Mouse (Mus musculus): Measurements from ENCODE around the gene Dpysl4. TPM values are rescaled to one million over a fixed set of nuclear protein-coding genes. Genes with fewer than 3 reads are reported as not detected.

Dpysl4 gene
- polyA plus RNA-seq, 1 experiment from 2014 or later = 107 TPM

- Histone ChIP-seq H3K4me3 (no peak overlapping the region), H3K27ac (replicated peaks) (0 out of 2 replicates have a peak overlapping the region, but pooled peaks have one; percentile 29), H3K4me1 (peaks cover 49% of the 10 kb centered on the region), H3K9me3 (replicated peaks) (no peaks in the 10 kb centered on the region), H3K36me3 (no peaks in the 10 kb centered on the region), H3K27me3 (ENCODE audit: low read depth, poor library complexity, severe bottlenecking) (peaks cover 21% of the 10 kb centered on the region)
- no peak for DNase-seq (ENCODE audit: low spot score)
- WGBS = 83% methylated on average over 5 of the region's 5 CpGs
These were observed 49.4 kb downstream of the Dpysl4 start for GRCm38 (mm10) chr7:139135236-139135635.

- peak; percentile 30 for DNase-seq (ENCODE audit: low spot score)
- Histone ChIP-seq H3K27me3 (ENCODE audit: low read depth, poor library complexity, severe bottlenecking) (peaks cover 38% of the 10 kb centered on the region), H3K4me1 (peaks cover 52% of the 10 kb centered on the region), H3K27ac (replicated peaks) (peak overlapping the region; percentile 17; the same call in 1 of the 2 replicates), H3K4me3 (no peak overlapping the region), H3K9me3 (replicated peaks) (no peaks in the 10 kb centered on the region), H3K36me3 (no peaks in the 10 kb centered on the region)
- WGBS = 74% methylated on average over 5 of the region's 5 CpGs
These were observed 51.2 kb downstream of the Dpysl4 start for GRCm38 (mm10) chr7:139136906-139137491.

- DNase-seq (ENCODE audit: low spot score) = peak; percentile 64
- peak overlapping the region; percentile 82 for H3K27ac ChIP-seq (replicated peaks)
- WGBS = 2% methylated on average over 11 of the region's 11 CpGs
- peak overlapping the region; percentile 20 for H3K4me3 ChIP-seq
- no peaks in the 10 kb centered on the region for H3K9me3 ChIP-seq (replicated peaks)
- H3K36me3 ChIP-seq = no peaks in the 10 kb centered on the region
- peaks cover 65% of the 10 kb centered on the region for H3K4me1 ChIP-seq
- peaks cover 59% of the 10 kb centered on the region for H3K27me3 ChIP-seq (ENCODE audit: low read depth, poor library complexity, severe bottlenecking)
These were observed 54.2 kb downstream of the Dpysl4 start for GRCm38 (mm10) chr7:139139921-139140461.

GRCm38 (mm10) chr7:139143785-139144184 is 58.0 kb downstream of the Dpysl4 start:
- H3K4me1 ChIP-seq = peaks cover 68% of the 10 kb centered on the region
- 65% methylated on average over 1 of the region's 1 CpGs for WGBS

GRCm38 (mm10) chr7:139145891-139146290 is 60.1 kb downstream of the Dpysl4 start:
- Histone ChIP-seq H3K36me3 (no peaks in the 10 kb centered on the region), H3K4me1 (peaks cover 57% of the 10 kb centered on the region), H3K27me3 (ENCODE audit: low read depth, poor library complexity, severe bottlenecking) (peaks cover 58% of the 10 kb centered on the region), H3K27ac (replicated peaks) (peak overlapping the region; percentile 73), H3K9me3 (replicated peaks) (no peaks in the 10 kb centered on the region), H3K4me3 (no peak overlapping the region)
- WGBS = 46% methylated on average over 7 of the region's 7 CpGs
- DNase-seq (ENCODE audit: low spot score) = no peak

More at GRCm38 (mm10) chr7:139143785-139144184, 58.0 kb downstream of the Dpysl4 start:
- Histone ChIP-seq H3K4me3 (no peak overlapping the region), H3K27ac (replicated peaks) (0 out of 2 replicates have a peak overlapping the region, but pooled peaks have one; percentile 14), H3K36me3 (no peaks in the 10 kb centered on the region), H3K27me3 (ENCODE audit: low read depth, poor library complexity, severe bottlenecking) (peaks cover 53% of the 10 kb centered on the region), H3K9me3 (replicated peaks) (no peaks in the 10 kb centered on the region)
- no peak for DNase-seq (ENCODE audit: low spot score)

- Histone ChIP-seq H3K9me3 (replicated peaks) (no peaks in the 10 kb centered on the region), H3K27me3 (ENCODE audit: low read depth, poor library complexity, severe bottlenecking) (peaks cover 43% of the 10 kb centered on the region), H3K27ac (replicated peaks) (peak overlapping the region; percentile 61), H3K36me3 (no peaks in the 10 kb centered on the region), H3K4me1 (peaks cover 58% of the 10 kb centered on the region), H3K4me3 (no peak overlapping the region)
- 56% methylated on average over 4 of the region's 4 CpGs for WGBS
- no peak for DNase-seq (ENCODE audit: low spot score)
These were observed 61.6 kb downstream of the Dpysl4 start for GRCm38 (mm10) chr7:139147360-139147759.

GRCm38 (mm10) chr7:139149373-139149772 is 63.6 kb downstream of the Dpysl4 start:
- H3K9me3 ChIP-seq (replicated peaks) = no peaks in the 10 kb centered on the region
- H3K4me1 ChIP-seq = peaks cover 51% of the 10 kb centered on the region
- no peak overlapping the region for H3K4me3 ChIP-seq
- peak overlapping the region; percentile 43; the same call in 1 of the 2 replicates for H3K27ac ChIP-seq (replicated peaks)
- WGBS = 29% methylated on average over 7 of the region's 7 CpGs
- no peaks in the 10 kb centered on the region for H3K36me3 ChIP-seq
- peaks cover 40% of the 10 kb centered on the region for H3K27me3 ChIP-seq (ENCODE audit: low read depth, poor library complexity, severe bottlenecking)
- no peak for DNase-seq (ENCODE audit: low spot score)

GRCm38 (mm10) chr7:139151116-139151515 is 65.3 kb downstream of the Dpysl4 start:
- WGBS = 38% methylated on average over 10 of the region's 10 CpGs
- H3K4me1 ChIP-seq = peaks cover 36% of the 10 kb centered on the region
- peak overlapping the region; percentile 38; the same call in 1 of the 2 replicates for H3K27ac ChIP-seq (replicated peaks)

More at GRCm38 (mm10) chr7:139151116-139151515, 65.3 kb downstream of the Dpysl4 start:
- DNase-seq (ENCODE audit: low spot score) = peak; percentile 69
- Histone ChIP-seq H3K36me3 (no peaks in the 10 kb centered on the region), H3K4me3 (no peak overlapping the region), H3K9me3 (replicated peaks) (no peaks in the 10 kb centered on the region), H3K27me3 (ENCODE audit: low read depth, poor library complexity, severe bottlenecking) (peaks cover 39% of the 10 kb centered on the region)

Other genes starting within 250 kb of the Dpysl4 start
- gene Ppp2r2d, start 239.9 kb upstream of the Dpysl4 start, polyA plus RNA-seq (2016; fragmentation: Nextera tagmentation; extraction: Ambion mirVana) = 47.3 and 50.7 TPM in 2 replicates
- gene Mapk1ip1, start 239.7 kb upstream of the Dpysl4 start, polyA plus RNA-seq (2016; fragmentation: Nextera tagmentation; extraction: Ambion mirVana) = 11.5 and 14.6 TPM in 2 replicates
- gene Bnip3, start 176.5 kb upstream of the Dpysl4 start, polyA plus RNA-seq (2016; fragmentation: Nextera tagmentation; extraction: Ambion mirVana) = 100 and 133 TPM in 2 replicates
- gene Jakmip3, start 145.3 kb upstream of the Dpysl4 start, polyA plus RNA-seq (2016; fragmentation: Nextera tagmentation; extraction: Ambion mirVana) = 0.58 and 1.1 TPM in 2 replicates
- 5.3 and 7.3 TPM in 2 replicates for gene Lrrc27, start 127.0 kb downstream of the Dpysl4 start, polyA plus RNA-seq (2016; fragmentation: Nextera tagmentation; extraction: Ambion mirVana)
- 0.22 and 0.35 TPM in 2 replicates for gene Stk32c, start 127.3 kb downstream of the Dpysl4 start, polyA plus RNA-seq (2016; fragmentation: Nextera tagmentation; extraction: Ambion mirVana)
- 4.3 and 4.4 TPM in 2 replicates for gene Pwwp2b, start 162.5 kb downstream of the Dpysl4 start, polyA plus RNA-seq (2016; fragmentation: Nextera tagmentation; extraction: Ambion mirVana)